Mouse (Mus musculus): ENCODE data around the gene Ctsd.
A peak's percentile ranks its signal among the peaks of the same experiment; 100 is the strongest.

Ctsd gene

DNA sequence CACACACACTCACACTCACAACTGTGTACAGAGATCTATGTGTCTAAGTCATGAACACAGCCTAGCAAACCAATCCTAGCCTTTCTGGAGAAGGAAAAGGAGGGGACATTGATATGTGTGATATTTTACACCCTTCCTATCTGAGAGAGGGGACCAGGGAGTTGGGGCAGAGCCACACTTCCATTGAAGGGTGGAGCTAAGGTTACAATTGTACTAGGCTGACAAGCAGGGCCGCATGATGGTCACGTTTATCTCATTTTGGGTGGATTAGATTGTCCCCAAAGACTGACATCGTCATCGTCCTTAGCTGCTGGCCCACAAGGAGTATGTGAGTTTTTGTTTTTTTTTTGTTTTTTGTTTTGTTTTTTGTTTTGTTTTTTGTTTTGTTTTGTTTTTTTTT lies 56.6 kb downstream of the Ctsd start:
- DNase-seq: no peak

DNA sequence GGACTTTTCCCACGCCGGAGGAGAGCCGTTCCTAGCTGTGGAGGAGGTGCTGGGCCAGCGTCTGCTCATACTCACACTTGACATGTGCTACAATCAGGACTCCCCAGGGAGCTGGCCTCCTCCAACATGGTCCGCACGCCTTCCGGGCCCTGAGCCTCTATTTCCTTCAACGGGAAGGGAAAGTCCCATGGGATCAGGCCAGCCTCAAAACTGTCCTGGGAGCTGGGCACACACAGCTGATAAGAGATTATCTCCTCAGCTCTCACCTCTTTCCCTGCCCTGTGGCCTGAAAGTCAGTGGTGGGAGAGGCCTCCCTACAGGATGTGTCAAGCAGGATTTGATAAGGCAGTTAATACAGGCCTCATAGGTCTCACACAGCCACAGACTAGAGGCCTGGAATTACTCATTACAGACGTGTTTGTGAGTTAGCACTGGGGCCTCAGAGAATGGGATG lies 57.5 kb downstream of the Ctsd start:
- DNase-seq: peak in 1 of 2 experiments; percentile 16

- DNase-seq: no peak
These were observed 59.3 kb downstream of the Ctsd start for GRCm38 (mm10) chr7:142328507-142328906.

DNA sequence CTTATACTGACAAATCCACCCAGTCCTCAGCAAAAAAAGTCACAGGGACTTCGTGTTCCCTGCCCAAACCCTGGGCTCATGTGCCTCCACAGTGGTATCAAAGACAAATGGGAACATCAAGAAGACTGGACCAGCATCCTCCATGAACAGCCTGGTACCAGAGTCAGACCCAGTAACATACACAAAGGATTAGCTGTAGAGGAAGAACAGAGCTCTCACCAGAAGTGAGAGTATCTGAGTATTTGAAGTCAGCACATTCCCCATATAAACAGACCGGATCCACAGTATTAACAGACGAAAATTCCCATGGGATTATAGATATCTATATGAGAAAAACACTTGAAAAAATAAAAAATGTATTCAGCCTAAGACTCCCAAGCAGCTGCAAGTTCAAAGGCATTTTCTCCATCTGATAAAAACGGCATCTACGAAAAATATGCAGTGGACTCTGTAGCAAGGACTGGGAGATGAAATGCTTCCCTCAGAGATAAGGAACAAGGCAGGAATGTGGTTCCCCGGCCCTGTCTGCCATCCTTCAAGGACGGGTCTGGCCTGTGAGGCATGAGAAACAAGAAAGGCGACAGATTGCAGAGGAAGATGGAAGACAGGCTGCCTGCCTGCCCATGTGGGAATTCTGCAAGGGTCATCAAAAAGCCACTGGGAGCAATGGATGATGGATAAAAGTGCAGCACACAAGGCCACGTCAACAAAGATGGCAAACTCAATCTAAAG lies 61.0 kb downstream of the Ctsd start:
- no peak for DNase-seq

All from cerebellum, postnatal 25 days (tissue).